Mouse (Mus musculus) cerebellum, adult 8-10 months (tissue): ENCODE measurements around the gene Tbx6.
A peak's percentile ranks its signal among the peaks of the same experiment; 100 is the strongest.
"Not testable (repeated sequence)": the region's sequence is repeated elsewhere in the genome, so short reads cannot be mapped to it uniquely, and the experiment has no call there.

Source experiments
- DNase-seq: peaks from one replicate; pipeline ENCODE4 v3.0.0; 2022

Gene Tbx6

DNA sequence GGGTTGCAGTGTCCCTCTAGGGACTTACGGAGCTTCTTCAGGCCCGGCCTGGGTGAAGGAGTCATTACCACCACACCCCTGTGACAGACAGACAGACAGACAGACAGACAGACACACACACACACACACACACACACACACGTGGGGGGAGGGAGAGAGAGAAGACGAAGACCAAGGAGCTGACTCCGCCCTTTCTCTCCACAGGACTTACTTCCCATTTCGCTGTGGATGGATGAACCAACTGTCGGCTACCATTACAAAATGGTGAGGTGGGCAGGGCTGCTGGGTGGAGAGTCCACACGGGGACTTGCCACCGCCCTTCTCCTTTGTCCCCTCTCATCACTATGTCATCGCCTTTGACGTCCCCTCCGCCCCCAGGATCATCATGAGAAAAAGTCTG lies 10.5 kb upstream of the Tbx6 start:
- no peak for DNase-seq

DNA sequence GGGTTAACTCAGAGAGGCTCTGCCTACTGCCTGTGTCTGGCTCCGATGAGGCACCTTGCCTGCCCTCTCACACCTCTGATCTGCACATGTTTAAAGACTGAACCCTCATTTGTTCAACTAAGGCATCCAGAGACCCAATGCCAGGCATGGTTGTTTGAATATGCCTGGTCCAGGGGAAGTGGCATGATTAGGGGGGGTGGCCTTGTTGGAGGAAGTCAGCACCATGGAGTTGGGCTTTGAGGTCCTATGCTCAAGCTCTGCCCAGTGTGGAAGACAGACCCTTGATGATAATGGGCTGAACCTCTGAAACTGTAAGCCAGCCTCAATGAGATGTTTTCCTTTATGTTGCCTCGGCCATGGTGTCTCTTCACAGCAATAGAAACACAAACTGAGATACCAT lies 7.9 kb upstream of the Tbx6 start:
- DNase-seq: no peak

GRCm38 (mm10) chr7:126774463-126774862 lies 6.8 kb upstream of the Tbx6 start:
- DNase-seq: no peak

GRCm38 (mm10) chr7:126775185-126775977 lies 5.9 kb upstream of the Tbx6 start:
- no peak for DNase-seq

- no peak for DNase-seq
Measured at GRCm38 (mm10) chr7:126775978-126776234, 5.4 kb upstream of the Tbx6 start.

DNA sequence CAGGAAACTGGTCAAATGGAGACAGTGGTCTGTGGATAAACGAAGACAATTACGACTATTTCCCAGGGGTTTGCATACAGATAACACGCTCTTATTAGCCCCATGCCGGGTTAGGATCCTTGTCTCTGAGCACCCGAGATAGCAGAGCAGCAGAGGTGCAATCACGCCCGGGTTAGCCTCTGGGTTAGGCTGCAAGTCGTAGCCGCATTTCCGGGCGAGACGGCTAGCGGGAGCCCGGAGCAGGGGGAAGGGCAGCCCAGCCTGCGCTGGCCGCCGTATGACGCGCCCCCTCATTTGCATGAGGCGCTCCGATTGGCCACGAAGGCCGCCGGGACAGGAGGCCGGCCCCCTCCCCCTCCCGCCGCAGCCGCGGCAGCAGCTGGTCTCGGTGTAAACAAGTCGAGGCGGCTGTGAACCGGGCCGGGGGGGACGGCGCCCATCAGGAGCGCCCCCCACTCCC lies 4.7 kb upstream of the Tbx6 start, which contains the start of gene Ypel3:
TSS of gene Ypel3 (plus strand) at position 358 of the 460 bp plus-strand sequence.
- DNase-seq: peak; percentile 94

GRCm38 (mm10) chr7:126777476-126777875 lies 3.8 kb upstream of the Tbx6 start:
- DNase-seq: peak; percentile 54

- no peak for DNase-seq
Measured at GRCm38 (mm10) chr7:126778147-126778546, 3.1 kb upstream of the Tbx6 start.

- not testable (repeated sequence) for DNase-seq
Measured at GRCm38 (mm10) chr7:126779101-126779500, 2.2 kb upstream of the Tbx6 start.

DNA sequence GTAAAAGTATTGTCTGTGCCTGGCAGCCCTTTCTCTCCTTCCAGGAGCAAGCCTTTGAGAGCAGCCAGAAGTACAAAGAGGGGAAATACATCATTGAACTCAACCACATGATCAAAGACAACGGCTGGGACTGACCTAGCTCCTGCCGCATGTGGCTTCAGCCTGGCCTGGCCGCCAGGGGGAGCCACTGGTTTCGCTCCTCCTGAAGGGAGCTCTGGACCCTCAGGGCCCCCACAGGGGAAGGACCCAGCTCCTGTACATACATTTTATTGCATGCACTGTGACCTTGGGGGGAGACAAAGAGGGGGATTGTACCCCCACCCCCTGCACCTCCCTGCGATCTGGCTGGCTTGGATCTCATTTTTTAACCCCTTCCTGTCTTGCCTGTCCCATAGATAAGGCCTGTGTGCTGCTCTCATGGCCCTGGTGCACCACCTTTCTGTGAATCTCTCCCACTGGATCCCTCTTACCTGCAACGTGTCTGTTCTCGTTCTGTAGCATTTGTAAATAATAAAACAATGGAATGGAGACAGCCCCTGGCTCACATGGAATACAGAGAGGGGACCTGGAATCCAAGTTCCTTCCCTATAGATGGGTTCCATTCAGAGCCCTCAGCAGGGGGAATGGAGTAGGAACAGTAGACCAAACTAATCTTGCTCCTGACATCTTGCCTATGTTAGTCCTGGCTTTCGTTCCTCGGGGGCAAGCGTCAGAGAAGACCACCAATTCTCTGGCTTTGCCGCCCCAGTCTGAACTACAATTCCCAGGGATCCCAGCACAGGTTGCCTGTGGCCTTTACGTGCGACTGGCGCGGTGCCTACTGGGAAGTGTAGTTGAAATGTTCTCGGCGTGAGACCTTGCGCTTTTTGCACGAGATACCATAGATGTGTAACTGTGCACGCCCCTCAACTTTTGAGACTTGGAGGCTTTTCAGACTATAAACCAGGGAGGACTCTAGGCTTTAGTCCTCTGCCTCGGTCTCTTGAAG lies 1.0 kb upstream of the Tbx6 start:
- peak; percentile 86 for DNase-seq

DNA sequence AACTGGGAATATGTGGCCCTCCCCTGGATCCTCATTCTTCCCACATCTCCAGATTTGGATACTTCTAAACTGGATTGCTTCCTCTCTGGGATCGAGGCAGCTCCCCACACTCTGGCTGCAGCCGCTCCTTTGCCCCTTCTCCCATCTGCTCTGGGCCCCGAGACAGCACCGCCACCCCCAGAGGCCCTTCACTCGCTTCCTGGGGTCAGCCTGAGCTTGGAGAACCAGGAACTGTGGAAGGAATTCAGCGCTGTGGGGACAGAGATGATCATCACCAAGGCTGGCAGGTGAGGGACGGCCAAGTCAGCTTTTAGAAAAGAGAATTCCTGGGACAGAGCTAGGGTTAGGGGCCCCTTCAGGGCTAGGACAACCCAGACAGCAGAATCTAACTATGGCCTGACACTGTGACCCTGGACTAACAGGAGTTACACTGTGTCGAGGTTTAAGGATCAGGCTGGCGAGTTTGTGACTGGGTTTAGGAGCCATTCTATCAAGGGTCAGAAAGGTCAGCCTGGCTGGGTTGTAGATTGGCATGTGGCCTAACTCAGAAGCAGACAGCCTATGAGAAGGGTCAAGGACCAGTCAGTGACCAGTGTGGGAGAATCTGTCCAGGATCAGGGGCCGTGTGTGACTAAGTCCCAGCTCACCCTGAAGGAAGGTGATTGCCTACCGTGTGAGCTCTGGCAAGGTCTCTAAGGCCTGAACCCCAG lies 533 bp downstream of the Tbx6 start:
- DNase-seq: no peak

DNA sequence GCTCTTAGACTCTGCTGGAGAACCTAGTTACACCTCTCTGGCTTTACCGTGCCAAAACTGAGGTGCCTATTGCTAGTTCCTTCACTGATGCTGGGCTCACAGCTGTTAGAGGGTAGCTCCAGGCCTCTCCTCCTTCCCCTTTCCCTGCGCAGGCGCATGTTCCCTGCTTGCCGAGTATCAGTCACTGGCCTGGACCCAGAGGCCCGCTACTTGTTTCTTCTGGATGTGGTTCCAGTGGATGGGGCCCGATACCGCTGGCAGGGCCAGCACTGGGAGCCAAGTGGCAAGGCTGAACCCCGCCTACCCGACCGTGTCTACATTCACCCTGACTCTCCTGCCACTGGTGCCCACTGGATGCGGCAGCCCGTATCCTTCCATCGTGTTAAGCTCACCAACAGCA lies 1.4 kb downstream of the Tbx6 start:
- no peak for DNase-seq

- no peak for DNase-seq
Measured at GRCm38 (mm10) chr7:126784469-126784868, 3.2 kb downstream of the Tbx6 start.

DNA sequence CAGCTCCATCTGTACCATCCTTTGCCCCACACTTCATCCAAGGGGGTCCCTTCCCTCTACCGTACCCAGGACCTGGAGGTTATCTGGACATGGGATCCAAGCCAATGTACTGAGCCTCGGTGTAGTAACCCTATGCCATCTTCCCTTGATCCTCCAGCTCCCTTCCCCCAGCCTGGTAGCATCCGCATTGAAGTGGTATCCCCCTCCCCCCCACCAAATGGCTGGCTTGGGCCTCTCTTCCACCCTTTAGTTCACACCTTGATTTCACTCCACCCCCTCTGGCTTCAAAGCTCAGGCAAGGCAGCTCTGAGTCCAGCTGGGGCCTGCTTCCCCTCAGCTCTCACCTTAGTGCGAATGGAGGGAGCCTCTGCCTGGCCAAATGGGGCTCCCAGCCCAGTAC lies 3.8 kb downstream of the Tbx6 start:
- no peak for DNase-seq

DNA sequence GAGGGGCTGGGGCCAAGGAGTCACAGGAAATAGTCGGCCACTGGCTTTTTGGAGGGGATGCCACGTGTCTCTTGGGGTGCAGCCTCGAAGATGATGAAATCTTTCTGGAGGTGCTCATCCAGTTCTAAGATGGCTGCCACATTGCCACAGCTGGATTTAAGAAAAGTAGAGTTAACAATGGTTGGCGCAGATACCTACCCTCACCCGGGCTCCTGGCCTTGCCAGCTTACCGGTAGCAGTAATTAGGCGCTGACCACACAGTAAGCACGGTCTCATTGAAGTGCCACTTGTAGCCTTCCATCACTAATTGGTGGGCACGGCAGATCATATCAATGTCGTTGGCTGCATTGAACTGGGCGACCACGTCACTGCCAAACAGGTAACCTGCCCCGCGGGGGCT lies 4.9 kb downstream of the Tbx6 start:
- DNase-seq: no peak

DNA sequence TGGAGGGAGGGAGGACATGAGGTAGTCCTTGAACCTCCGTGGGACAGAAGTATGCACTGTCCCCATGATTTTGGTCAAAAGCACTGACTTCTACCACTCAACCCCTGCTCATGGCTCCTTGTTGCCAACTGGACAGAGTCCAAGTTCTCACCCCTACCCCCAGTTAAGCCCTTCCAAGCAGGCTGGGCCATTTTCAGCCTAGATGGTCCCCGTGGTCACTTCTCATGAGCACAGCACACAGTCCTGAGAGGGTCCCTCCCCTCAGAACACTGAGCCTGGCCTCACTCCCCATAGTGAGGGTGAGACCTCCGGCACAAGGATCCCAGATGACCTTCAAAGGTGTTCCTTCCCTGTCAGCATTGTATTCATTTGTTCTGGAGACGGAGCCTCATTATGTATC lies 7.9 kb downstream of the Tbx6 start:
- DNase-seq: no peak

DNA sequence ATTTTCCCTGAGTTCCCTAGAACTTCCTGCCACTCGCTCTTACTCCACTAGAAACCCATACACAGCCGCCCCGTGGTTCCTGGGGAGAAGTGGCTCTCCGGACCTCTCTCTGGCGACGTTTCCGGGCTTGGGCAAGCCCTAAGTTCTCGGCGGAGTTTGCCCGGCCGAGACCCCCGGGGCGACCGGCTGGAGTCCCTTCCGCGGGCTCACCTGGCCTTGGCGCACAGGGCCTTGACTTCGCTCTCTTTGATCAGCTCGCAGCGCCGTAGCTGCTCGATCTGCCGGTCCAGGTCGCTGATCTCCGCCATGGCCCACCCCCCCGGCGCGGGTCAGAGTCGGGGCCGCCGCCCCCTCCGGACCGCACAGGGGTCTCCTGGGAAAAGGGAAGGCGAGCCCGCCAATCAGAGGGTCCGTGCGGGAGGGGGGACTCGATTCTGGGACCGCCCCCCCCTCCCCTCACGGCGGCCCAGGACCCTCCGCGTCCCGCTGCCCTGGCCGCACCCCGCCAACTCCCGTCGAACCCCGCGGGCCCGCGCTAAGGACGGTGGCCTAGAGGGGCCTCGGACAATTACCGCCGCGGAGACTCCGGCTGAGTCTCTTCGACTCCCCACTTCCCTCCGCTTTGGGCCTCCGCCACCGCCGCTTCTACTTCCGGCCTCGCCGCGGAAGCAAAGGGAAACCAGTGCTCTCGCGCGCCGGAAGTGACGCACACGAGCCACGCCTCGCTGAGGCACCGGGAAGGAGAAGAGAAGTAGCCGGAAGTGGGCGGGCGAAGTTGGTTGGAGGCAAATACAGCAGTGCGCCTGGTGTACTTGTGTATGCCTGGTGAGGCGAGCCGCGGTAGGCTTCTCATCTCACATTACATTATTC lies 10.8 kb downstream of the Tbx6 start, which contains the start of gene Ppp4c:
TSS of gene Ppp4c (minus strand) at position 646 of the 870 bp plus-strand sequence.
- peak; percentile 92 for DNase-seq

GRCm38 (mm10) chr7:126792721-126793443 lies 11.6 kb downstream of the Tbx6 start:
- DNase-seq: no peak

- DNase-seq: no peak
Measured at GRCm38 (mm10) chr7:126793456-126794270, 12.4 kb downstream of the Tbx6 start.

DNA sequence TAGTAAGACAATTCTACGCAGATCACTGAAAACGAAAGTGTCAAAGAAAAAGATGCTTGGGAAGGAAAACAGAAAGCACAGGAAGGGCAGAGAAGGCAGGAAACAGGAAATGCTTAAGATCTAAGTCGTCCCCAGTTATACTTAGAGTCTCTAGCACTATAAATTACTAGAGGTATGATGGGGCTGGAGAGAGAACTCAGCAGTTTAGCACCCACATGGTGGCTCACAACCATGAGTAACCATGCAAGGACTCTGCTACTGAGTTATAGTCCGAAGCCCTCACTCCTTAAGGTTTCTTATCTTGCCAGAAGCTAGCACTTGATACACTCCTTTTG lies 13.0 kb downstream of the Tbx6 start:
- no peak for DNase-seq
